Mouse (Mus musculus) C2C12 (cell line): ENCODE data around the gene Pid1. TPM values are rescaled to one million over a fixed set of nuclear protein-coding genes. Genes with fewer than 3 reads are reported as not detected.

Experiments used
- H3K27me3 ChIP-seq: one replicate; pipeline ENCODE4 v1.6.1; 2011; ENCODE audit not compliant: control insufficient read depth, insufficient read depth, insufficient read length
- H3K36me3 ChIP-seq: one replicate; pipeline ENCODE4 v1.6.1; 2011; ENCODE audit not compliant: control insufficient read depth, insufficient read depth
- H3K4me3 ChIP-seq: one replicate; pipeline ENCODE4 v1.5.1; 2011; ENCODE audit warnings: mild to moderate bottlenecking, control low read depth; ENCODE audit not compliant: poor library complexity, insufficient read depth, severe bottlenecking
- H3K79me2 ChIP-seq: one replicate; pipeline ENCODE4 v1.6.1; 2011; ENCODE audit not compliant: control insufficient read depth, insufficient read depth
- H3K79me3 ChIP-seq: one replicate; pipeline ENCODE4 v1.6.1; 2011; ENCODE audit warnings: low read depth, control low read depth
- H3ac ChIP-seq: one replicate; pipeline ENCODE3; 2011; ENCODE audit warnings: low read depth; ENCODE audit not compliant: control insufficient read depth, insufficient read length
- CEBPB ChIP-seq: IDR thresholded peaks from one replicate; pipeline ENCODE4 v1.6.1; 2011; ENCODE audit warnings: low read depth, mild to moderate bottlenecking, control low read depth, moderate library complexity
- CTCF ChIP-seq: IDR thresholded peaks from one replicate; pipeline ENCODE4 v1.5.1; 2011; ENCODE audit not compliant: control insufficient read depth, insufficient read depth, insufficient read length
- FOSL1 ChIP-seq: IDR thresholded peaks from one replicate; pipeline ENCODE4 v1.8.0; 2011; ENCODE audit warnings: mild to moderate bottlenecking, low read length; ENCODE audit not compliant: poor library complexity, insufficient read depth, severe bottlenecking
- MAX ChIP-seq: IDR thresholded peaks from one replicate; pipeline ENCODE4 v1.6.1; 2011; ENCODE audit warnings: mild to moderate bottlenecking, control low read depth
- MYOD1 ChIP-seq: IDR thresholded peaks from one replicate; pipeline ENCODE4 v1.6.1; 2011; ENCODE audit warnings: low read depth; ENCODE audit not compliant: control insufficient read depth, insufficient read length
- MYOG ChIP-seq: IDR thresholded peaks from one replicate; pipeline ENCODE4 v1.6.1; 2011; ENCODE audit not compliant: control insufficient read depth, insufficient read length; ENCODE audit errors: extremely low read depth
- USF1 ChIP-seq: IDR thresholded peaks from one replicate; pipeline ENCODE4 v1.6.1; 2011; ENCODE audit warnings: low read depth, mild to moderate bottlenecking, control low read depth, moderate library complexity
- polyA plus RNA-seq: library from polyadenylated mRNA; unstranded; fragments of >200 nt; fragmentation: generic; extraction: Trizol; gene quantifications from one replicate; pipeline ENCODE4 v1.2.1, GENCODE M21; 2012; ENCODE audit warnings: missing spikeins

The Pid1 gene
- polyA plus RNA-seq, 1 experiment, result 0.21 TPM

DNA sequence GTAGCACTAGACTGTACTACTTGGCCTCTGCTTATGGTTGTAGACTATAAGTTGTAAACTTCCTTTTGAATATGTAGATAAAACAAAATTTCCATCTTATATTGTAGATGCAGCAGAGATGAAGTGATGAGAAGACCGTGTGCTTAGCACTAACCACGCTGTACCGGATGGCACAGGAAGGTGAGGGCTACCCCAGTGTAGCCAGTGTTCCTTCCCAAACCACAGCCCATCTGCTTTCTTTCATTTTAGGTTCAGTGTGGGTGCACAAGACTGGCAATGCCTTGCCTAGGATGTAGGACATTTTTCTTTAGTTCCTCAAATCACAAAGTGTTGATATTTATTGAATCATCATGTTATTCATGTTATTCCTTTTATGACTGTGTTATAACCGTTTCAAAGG lies 160.5 kb downstream of the Pid1 start:
- Histone ChIP-seq H3ac (no peak overlapping the region), H3K36me3 (no peaks in the 10 kb centered on the region), H3K4me3 (no peak overlapping the region), H3K79me2 (no peaks in the 10 kb centered on the region), H3K79me3 (no peaks in the 10 kb centered on the region), H3K27me3 (no peaks in the 10 kb centered on the region)
- TF ChIP-seq MYOG, result no peak
- TF ChIP-seq MYOD1, result no peak
- no peak for TF ChIP-seq MAX
- TF ChIP-seq FOSL1, result no peak
- TF ChIP-seq CTCF, result no peak
- TF ChIP-seq CEBPB, result no peak
- TF ChIP-seq USF1, result no peak

DNA sequence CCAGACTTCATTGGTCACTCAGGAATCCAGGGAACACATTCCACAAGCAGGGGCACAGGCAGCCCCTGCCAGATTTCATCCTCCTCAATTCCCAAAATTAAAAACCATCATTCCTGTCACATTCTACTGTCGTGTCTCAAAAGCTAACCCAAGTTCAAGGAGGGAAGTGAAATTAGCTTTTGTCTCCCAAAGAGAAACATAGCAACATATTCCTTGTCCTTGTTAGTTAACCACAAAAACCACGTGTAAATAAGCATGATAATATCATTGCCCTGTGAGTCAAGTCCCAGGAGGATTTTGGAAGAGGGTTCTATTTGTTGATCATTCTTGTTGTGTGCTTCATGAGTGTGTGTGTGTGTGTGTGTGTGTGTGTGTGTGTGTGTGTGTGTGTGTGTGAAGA lies 164.1 kb downstream of the Pid1 start:
- H3K36me3 ChIP-seq, result no peaks in the 10 kb centered on the region
- no peak overlapping the region for H3K4me3 ChIP-seq
- no peaks in the 10 kb centered on the region for H3K27me3 ChIP-seq
- no peaks in the 10 kb centered on the region for H3K79me2 ChIP-seq
- H3ac ChIP-seq, result no peak overlapping the region
- TF ChIP-seq FOSL1 (no peak), CTCF (no peak), MYOD1 (no peak), CEBPB (no peak), MAX (no peak)
- no peaks in the 10 kb centered on the region for H3K79me3 ChIP-seq

DNA sequence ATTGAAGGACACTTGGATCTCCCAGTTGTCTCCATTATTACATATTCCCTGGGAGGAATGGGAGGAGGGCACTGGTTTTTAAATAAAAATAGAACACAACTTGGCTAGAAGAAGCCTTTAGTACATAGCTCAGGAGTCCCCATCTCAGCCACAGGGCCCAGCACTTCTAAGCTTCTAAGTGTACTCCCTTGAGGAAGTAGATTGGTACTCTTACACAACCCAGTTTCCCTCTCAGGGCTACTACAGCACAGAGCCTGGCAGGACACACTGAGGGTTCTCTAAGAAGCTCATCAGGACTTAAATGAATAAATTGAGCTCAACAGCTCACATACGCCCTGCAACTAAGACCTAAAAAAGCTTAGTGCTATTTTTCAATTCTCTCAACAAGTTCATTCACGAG lies 165.1 kb downstream of the Pid1 start:
- Histone ChIP-seq H3K79me2 (no peaks in the 10 kb centered on the region), H3K36me3 (no peaks in the 10 kb centered on the region), H3K27me3 (no peaks in the 10 kb centered on the region), H3K4me3 (no peak overlapping the region), H3ac (no peak overlapping the region), H3K79me3 (no peaks in the 10 kb centered on the region)
- TF ChIP-seq MYOD1 (no peak), USF1 (no peak), CEBPB (no peak), MYOG (no peak), FOSL1 (no peak), MAX (no peak), CTCF (no peak)

DNA sequence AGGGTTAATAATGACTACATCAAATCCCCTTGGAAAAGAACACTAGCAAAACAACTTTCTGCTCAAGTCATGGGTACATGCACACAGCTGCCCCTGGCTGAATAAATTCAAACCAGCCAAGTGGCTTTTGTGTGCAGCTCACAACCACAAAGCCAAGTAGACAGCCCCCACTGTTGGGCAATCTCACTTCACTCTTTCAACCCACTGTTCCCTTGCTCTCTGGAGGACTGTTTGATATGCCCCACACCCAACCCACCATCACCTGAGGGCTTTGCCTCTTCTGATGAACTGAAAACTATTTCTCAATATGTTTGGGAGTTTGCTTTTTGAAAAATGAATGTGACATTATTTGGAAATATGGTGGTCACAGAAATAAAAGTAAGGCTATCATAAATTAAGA lies 171.8 kb downstream of the Pid1 start:
- Histone ChIP-seq H3K79me3 (no peaks in the 10 kb centered on the region), H3ac (no peak overlapping the region), H3K4me3 (no peak overlapping the region), H3K79me2 (no peaks in the 10 kb centered on the region), H3K27me3 (no peaks in the 10 kb centered on the region), H3K36me3 (no peaks in the 10 kb centered on the region)
- TF ChIP-seq MYOG, result no peak
- TF ChIP-seq CTCF, result no peak
- TF ChIP-seq MYOD1, result no peak
- TF ChIP-seq USF1, result no peak
- TF ChIP-seq CEBPB, result no peak
- TF ChIP-seq MAX, result no peak

GRCm38 (mm10) chr1:84189446-84189845 lies 174.5 kb downstream of the Pid1 start:
- no peak for TF ChIP-seq CTCF
- no peak for TF ChIP-seq CEBPB
- no peak for TF ChIP-seq MYOG
- TF ChIP-seq FOSL1, result no peak
- TF ChIP-seq MAX, result no peak
- no peak for TF ChIP-seq MYOD1
- no peak for TF ChIP-seq USF1

DNA sequence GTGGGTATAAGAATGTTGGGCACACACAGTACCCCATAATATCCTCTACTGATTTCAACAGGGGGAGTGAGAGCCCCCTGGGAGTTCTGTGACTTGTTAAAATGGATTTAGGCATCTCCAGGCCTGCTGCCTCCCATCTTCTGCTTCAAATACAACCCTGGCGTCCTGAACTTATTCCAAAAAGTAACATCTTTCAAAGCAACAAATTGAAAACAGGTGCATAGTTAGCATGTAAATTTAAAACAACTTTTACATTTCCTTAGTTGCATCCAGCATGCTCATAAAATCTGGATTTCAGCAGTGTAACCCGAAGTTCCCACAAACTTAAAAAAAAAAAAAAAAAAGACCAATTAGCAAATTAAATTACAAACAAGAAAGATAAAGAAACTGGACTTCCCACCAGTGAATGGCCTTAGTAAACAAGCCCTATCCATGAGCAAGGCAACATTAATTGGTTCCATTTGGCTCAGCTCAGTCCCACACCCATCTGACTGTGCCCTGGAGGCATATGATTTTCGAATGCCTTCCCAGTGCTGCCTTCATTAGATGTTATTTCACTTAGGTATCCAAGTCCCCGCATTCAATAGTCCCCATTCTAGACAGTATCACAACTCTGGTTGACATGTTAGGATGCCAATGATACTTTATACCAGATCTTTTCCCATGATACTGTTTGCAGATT lies 177.1 kb downstream of the Pid1 start:
- TF ChIP-seq MAX, result no peak
- no peak for TF ChIP-seq CEBPB
- TF ChIP-seq MYOG, result no peak
- H3K79me3 ChIP-seq, result no peaks in the 10 kb centered on the region
- H3K36me3 ChIP-seq, result no peaks in the 10 kb centered on the region

More at GRCm38 (mm10) chr1:84189446-84189845, 174.5 kb downstream of the Pid1 start:
- Histone ChIP-seq H3K27me3 (no peaks in the 10 kb centered on the region), H3K79me3 (no peaks in the 10 kb centered on the region), H3K4me3 (no peak overlapping the region), H3K36me3 (no peaks in the 10 kb centered on the region), H3ac (no peak overlapping the region), H3K79me2 (no peaks in the 10 kb centered on the region)

More for the DNA sequence above, 177.1 kb downstream of the Pid1 start:
- H3ac ChIP-seq, result no peak overlapping the region
- no peaks in the 10 kb centered on the region for H3K79me2 ChIP-seq
- no peak overlapping the region for H3K4me3 ChIP-seq
- H3K27me3 ChIP-seq, result no peaks in the 10 kb centered on the region
